Mouse (Mus musculus) ES-Bruce4 (cell line): ENCODE data around the gene Olfr1357. TPM values are rescaled to one million over a fixed set of nuclear protein-coding genes. Genes with fewer than 3 reads are reported as not detected.

Experiments used
- H3K27ac ChIP-seq: 2 replicates; pipeline ENCODE4 v1.5.1; 2012; ENCODE audit warnings: low read length, inconsistent platforms; ENCODE audit not compliant: insufficient read depth
- H3K27me3 ChIP-seq: 2 replicates; pipeline ENCODE4 v1.6.1; 2012; ENCODE audit warnings: mild to moderate bottlenecking, low read length, inconsistent platforms; ENCODE audit not compliant: control insufficient read depth, poor library complexity, insufficient read depth, severe bottlenecking
- H3K36me3 ChIP-seq: 2 replicates; pipeline ENCODE4 v1.6.1; 2012; ENCODE audit warnings: inconsistent platforms, mild to moderate bottlenecking, low read length, moderate library complexity; ENCODE audit not compliant: control insufficient read depth, poor library complexity, insufficient read depth, severe bottlenecking
- H3K4me1 ChIP-seq: one replicate; pipeline ENCODE4 v1.8.1; 2011; ENCODE audit warnings: low read length; ENCODE audit not compliant: control insufficient read depth, insufficient read depth
- H3K4me3 ChIP-seq: 2 replicates; pipeline ENCODE4 v1.5.1; 2011; ENCODE audit warnings: low read depth, mild to moderate bottlenecking, low read length
- H3K9ac ChIP-seq: 2 replicates; pipeline ENCODE4 v1.6.1; 2012; ENCODE audit warnings: low read depth, mild to moderate bottlenecking, inconsistent platforms; ENCODE audit not compliant: poor library complexity, severe bottlenecking
- H3K9me3 ChIP-seq: replicated peaks from 2 replicates; pipeline ENCODE4 v1.6.1; 2012; ENCODE audit warnings: mild to moderate bottlenecking, low read length, inconsistent platforms; ENCODE audit not compliant: control insufficient read depth, poor library complexity, insufficient read depth, severe bottlenecking
- CTCF ChIP-seq: IDR thresholded peaks from one replicate; pipeline ENCODE4 v1.8.1; 2011; ENCODE audit warnings: low read depth, low read length
- EP300 ChIP-seq: IDR thresholded peaks from 2 replicates; pipeline ENCODE4 v1.6.1; 2011; ENCODE audit warnings: low read depth, low read length; ENCODE audit not compliant: insufficient read depth
- POLR2A ChIP-seq: IDR thresholded peaks from one replicate; pipeline ENCODE4 v1.8.1; 2011; ENCODE audit warnings: low read length; ENCODE audit not compliant: insufficient read depth
- polyA plus RNA-seq: library from polyadenylated mRNA; stranded (reverse); fragments of >200 nt; gene quantifications from 2 replicates; pipeline ENCODE4 v1.2.4, GENCODE M21; 2011; ENCODE audit warnings: low read depth; ENCODE audit not compliant: missing spikeins, insufficient read depth, insufficient read length

The Olfr1357 gene
- polyA plus RNA-seq, 1 experiment = not detected

DNA sequence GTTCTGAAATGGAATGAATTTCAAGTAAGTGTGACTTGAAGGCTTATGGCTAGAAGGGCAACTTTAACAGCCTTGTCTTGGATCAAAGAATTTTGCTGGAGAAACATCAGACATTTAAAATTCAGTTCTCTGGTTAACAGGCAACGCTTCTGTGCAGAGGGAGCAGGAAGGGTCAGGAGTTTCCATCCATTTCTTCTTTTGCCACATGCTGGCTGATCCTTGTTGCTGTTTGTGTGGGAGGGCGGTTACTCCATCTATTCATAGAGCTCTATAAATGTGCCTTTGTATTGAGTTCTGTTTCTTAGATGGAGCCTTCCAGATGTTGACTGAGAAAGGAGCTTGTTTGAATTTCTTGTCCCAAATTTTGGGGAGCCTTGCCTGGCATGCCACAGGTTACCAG lies 47.0 kb downstream of the Olfr1357 start:
- Histone ChIP-seq H3K27me3 (no peaks in the 10 kb centered on the region), H3K36me3 (no peaks in the 10 kb centered on the region), H3K4me3 (no peak overlapping the region), H3K9ac (no peak overlapping the region), H3K27ac (no peak overlapping the region), H3K9me3 (no peaks in the 10 kb centered on the region), H3K4me1 (no peaks in the 10 kb centered on the region)
- no peak for TF ChIP-seq CTCF
- TF ChIP-seq EP300 = no peak
- TF ChIP-seq POLR2A = no peak

DNA sequence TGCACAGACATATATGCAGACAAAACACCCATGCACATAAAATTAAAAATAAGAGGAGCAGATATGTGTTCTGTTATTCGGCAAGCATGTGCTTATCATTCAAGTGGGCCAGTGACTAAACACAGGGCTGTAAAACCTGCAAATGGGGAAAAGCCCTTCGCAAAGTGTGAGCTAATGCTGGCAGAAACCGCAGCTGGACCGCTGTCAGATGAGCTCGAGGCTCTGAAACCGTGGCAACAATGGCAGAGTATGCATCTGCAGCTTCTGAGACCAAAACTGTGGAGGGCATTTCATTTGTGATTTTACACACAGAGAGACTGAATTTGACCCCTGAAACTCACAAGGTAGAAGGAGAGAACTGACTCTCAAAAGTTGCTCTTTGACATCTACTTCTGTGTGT lies 47.5 kb downstream of the Olfr1357 start:
- no peak overlapping the region for H3K27ac ChIP-seq
- TF ChIP-seq POLR2A = no peak
- TF ChIP-seq EP300 = no peak
- no peak for TF ChIP-seq CTCF
- no peaks in the 10 kb centered on the region for H3K4me1 ChIP-seq
- H3K9ac ChIP-seq = no peak overlapping the region
- H3K9me3 ChIP-seq = no peaks in the 10 kb centered on the region
- no peak overlapping the region for H3K4me3 ChIP-seq
- H3K36me3 ChIP-seq = no peaks in the 10 kb centered on the region
- no peaks in the 10 kb centered on the region for H3K27me3 ChIP-seq

DNA sequence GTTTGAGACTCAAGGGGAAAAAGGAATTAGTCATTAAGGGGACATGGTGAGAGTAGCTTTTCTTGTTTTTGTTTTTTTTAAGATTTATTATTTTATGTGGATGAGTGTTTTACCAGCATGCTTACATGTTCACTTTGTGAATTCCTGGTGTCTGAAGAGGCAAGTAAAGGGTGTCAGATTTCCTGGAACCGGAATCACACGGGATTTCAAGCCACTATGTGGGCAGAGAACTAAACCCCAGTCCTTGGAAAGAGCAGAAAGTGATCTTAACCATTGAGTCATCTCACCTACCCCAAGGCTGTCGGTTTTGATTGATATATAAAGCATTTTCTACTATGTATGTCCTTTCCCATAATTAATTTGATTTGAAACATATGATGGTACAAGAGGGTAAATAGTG lies 48.2 kb downstream of the Olfr1357 start:
- H3K4me3 ChIP-seq = no peak overlapping the region
- H3K27me3 ChIP-seq = no peaks in the 10 kb centered on the region

DNA sequence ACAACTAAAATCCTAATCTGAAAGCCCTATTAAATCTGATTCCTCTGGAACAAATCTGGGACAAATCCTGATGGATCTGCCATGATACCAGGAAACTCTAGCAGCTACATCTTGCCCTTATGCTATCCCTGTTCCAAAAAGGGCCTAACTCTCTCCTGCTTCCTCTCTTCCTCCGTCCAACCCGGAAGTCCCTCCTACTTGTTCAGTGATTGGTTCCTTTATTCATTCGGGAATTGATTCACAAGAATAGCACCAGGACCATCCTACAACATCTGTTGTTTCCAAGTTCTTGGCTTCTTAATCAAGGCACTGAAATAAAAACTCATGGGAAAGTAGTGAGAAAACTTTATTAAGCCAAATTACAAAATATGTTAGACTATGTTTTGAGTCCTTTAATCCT lies 48.7 kb downstream of the Olfr1357 start:
- Histone ChIP-seq H3K27ac (no peak overlapping the region), H3K4me3 (no peak overlapping the region), H3K36me3 (no peaks in the 10 kb centered on the region), H3K9ac (no peak overlapping the region), H3K27me3 (no peaks in the 10 kb centered on the region), H3K9me3 (no peaks in the 10 kb centered on the region), H3K4me1 (no peaks in the 10 kb centered on the region)
- no peak for TF ChIP-seq EP300
- TF ChIP-seq CTCF = no peak
- TF ChIP-seq POLR2A = no peak

More for the DNA sequence above, 48.2 kb downstream of the Olfr1357 start:
- no peak overlapping the region for H3K9ac ChIP-seq
- H3K36me3 ChIP-seq = no peaks in the 10 kb centered on the region
- H3K4me1 ChIP-seq = no peaks in the 10 kb centered on the region
- no peaks in the 10 kb centered on the region for H3K9me3 ChIP-seq
- no peak overlapping the region for H3K27ac ChIP-seq
- TF ChIP-seq POLR2A = no peak
- no peak for TF ChIP-seq EP300
- no peak for TF ChIP-seq CTCF

DNA sequence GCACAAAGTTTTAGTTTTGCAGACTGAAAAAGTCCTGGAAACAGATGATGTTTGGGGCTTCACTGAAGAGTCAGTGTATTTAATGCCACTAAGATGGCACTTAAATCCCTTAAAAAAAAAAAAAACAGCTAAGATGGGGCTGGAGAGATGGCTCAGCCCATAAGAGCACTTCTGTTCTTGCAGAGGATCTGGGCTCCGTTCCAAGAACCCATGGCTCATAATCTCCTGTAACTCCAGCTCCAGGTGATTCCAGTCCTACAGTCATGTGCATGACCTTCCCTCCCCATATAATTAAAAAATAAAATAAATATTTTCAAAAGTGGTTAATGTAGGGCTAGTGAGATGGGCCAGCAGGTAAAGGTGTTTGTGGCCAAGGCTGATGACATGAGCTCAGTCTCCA lies 52.8 kb downstream of the Olfr1357 start:
- H3K27ac ChIP-seq = no peak overlapping the region
- no peak overlapping the region for H3K9ac ChIP-seq
- no peaks in the 10 kb centered on the region for H3K27me3 ChIP-seq
- no peak for TF ChIP-seq POLR2A
- no peak for TF ChIP-seq EP300
- TF ChIP-seq CTCF = no peak
- no peak overlapping the region for H3K4me3 ChIP-seq
- H3K36me3 ChIP-seq = no peaks in the 10 kb centered on the region
- no peaks in the 10 kb centered on the region for H3K4me1 ChIP-seq
- H3K9me3 ChIP-seq = no peaks in the 10 kb centered on the region

Other genes starting within 250 kb of the Olfr1357 start
- gene Rrp1, start 205.0 kb downstream of the Olfr1357 start, polyA plus RNA-seq = 132 and 136 TPM in 2 replicates
- gene Cstb, start 192.4 kb downstream of the Olfr1357 start, polyA plus RNA-seq = 212 and 214 TPM in 2 replicates
- gene Pdxk, start 153.1 kb downstream of the Olfr1357 start, polyA plus RNA-seq = 13.7 and 14.6 TPM in 2 replicates
- not detected in 2 replicates for gene Olfr1358, start 100.6 kb downstream of the Olfr1357 start, polyA plus RNA-seq
- gene Ilvbl, start 43.7 kb downstream of the Olfr1357 start, polyA plus RNA-seq = 11.6 and 16.7 TPM in 2 replicates
- gene Syde1, start 26.1 kb downstream of the Olfr1357 start, polyA plus RNA-seq = 3.9 and 4.6 TPM in 2 replicates
- gene Casp14, start 100.2 kb upstream of the Olfr1357 start, polyA plus RNA-seq = not detected in 2 replicates
- not detected in 2 replicates for gene Ccdc105, start 135.0 kb upstream of the Olfr1357 start, polyA plus RNA-seq
- 0.87 and 0.88 TPM in 2 replicates for gene Slc1a6, start 162.4 kb upstream of the Olfr1357 start, polyA plus RNA-seq
- gene Olfr1356, start 234.1 kb upstream of the Olfr1357 start, polyA plus RNA-seq = not detected in 2 replicates